Mouse (Mus musculus) testis, adult 2 months (tissue): ENCODE data around the gene Tas2r143. TPM values are rescaled to one million over a fixed set of nuclear protein-coding genes. Genes with fewer than 3 reads are reported as not detected.
A peak's percentile ranks its signal among the peaks of the same experiment; 100 is the strongest.

Experiments used
- H3K27ac ChIP-seq: fragments of 200-500 bp; 2 replicates; pipeline ENCODE4 v1.5.1; 2012; ENCODE audit warnings: low read depth, low read length; ENCODE audit not compliant: control insufficient read depth, insufficient read depth
- H3K27me3 ChIP-seq: fragments of 200-500 bp; 2 replicates; pipeline ENCODE4 v1.6.1; 2012; ENCODE audit warnings: mild to moderate bottlenecking, low read length, moderate library complexity; ENCODE audit not compliant: control insufficient read depth, insufficient read depth
- H3K36me3 ChIP-seq: fragments of 200-500 bp; 2 replicates; pipeline ENCODE4 v1.6.1; 2012; ENCODE audit warnings: mild to moderate bottlenecking, low read length; ENCODE audit not compliant: control insufficient read depth, insufficient read depth
- H3K4me1 ChIP-seq: fragments of 200-500 bp; 2 replicates; pipeline ENCODE4 v1.6.1; 2012; ENCODE audit warnings: low read length; ENCODE audit not compliant: control insufficient read depth, insufficient read depth
- H3K4me3 ChIP-seq: fragments of 200-500 bp; 2 replicates; pipeline ENCODE4 v1.5.1; 2012; ENCODE audit warnings: low read depth, mild to moderate bottlenecking, low read length, moderate library complexity, mixed read lengths; ENCODE audit not compliant: control insufficient read depth
- CTCF ChIP-seq: fragments of 200-500 bp; IDR thresholded peaks from 2 replicates; pipeline ENCODE4 v1.5.1; 2012; ENCODE audit warnings: low read depth, mild to moderate bottlenecking, inconsistent platforms, low read length, moderate library complexity; ENCODE audit not compliant: control insufficient read depth, insufficient read depth, insufficient replicate concordance
- POLR2A ChIP-seq: fragments of 200-500 bp; IDR thresholded peaks from 2 replicates; pipeline ENCODE4 v1.6.1; 2012; ENCODE audit warnings: low read depth, mild to moderate bottlenecking, inconsistent platforms, low read length, moderate library complexity; ENCODE audit not compliant: control insufficient read depth
- polyA plus RNA-seq: library from polyadenylated mRNA; depleted of rRNA; stranded (reverse); fragments of >200 nt; gene quantifications from 2 replicates; pipeline ENCODE4 v1.2.3, GENCODE M21; 2012

The Tas2r143 gene
- polyA plus RNA-seq, 1 experiment, result not detected

DNA sequence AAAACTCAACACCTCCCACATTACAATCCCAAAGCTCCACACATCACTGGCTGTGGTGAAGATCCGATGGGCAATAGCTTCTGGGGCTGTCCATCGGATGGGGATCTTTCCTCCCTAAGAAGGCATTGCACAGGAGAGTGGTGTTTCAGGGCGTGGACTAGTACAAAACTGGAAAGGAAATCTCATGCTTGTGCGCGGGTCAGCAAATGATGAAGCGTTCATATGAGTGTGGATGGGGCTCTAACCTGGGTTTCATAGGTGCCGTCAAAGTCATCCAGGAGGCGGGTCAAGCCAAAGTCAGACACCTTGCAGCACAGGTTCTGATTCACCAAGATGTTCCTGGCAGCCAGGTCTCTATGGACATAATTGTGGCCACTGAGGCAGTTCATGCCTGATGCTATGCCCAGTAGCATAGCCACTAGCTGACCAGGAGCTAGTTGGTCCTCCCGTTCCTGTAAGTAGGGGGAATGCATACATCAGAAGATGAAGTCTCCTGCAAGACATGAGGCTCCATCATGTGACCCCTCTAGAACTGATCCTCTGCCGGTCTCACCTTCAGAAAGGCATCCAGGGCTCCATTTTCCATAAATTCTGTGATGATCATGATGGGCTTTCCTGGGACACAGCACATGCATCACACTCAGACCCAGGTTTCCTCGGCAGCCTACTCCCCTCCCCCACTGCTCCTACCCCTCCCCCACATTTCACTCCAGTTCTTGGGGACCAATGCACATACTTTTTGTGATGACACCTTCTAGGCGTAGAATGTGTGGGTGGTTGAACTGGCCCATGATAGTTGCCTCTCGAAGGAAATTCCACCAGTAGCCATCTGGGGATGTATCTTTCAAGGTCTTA, 38.8 kb upstream of the Tas2r143 start:
- Histone ChIP-seq H3K27me3 (no peaks in the 10 kb centered on the region), H3K4me1 (peaks cover 8% of the 10 kb centered on the region), H3K4me3 (peak overlapping the region; percentile 56), H3K36me3 (no peaks in the 10 kb centered on the region), H3K27ac (no peak overlapping the region)
- TF ChIP-seq POLR2A, result no peak
- TF ChIP-seq CTCF, result no peak

- Histone ChIP-seq H3K27ac (peak overlapping the region; percentile 57; the same call in 1 of the 2 replicates), H3K4me3 (no peak overlapping the region), H3K27me3 (no peaks in the 10 kb centered on the region), H3K4me1 (peaks cover 8% of the 10 kb centered on the region), H3K36me3 (no peaks in the 10 kb centered on the region)
- TF ChIP-seq POLR2A (no peak), CTCF (no peak)
Observed at GRCm38 (mm10) chr6:42362074-42362473, 38.0 kb upstream of the Tas2r143 start.

GRCm38 (mm10) chr6:42362497-42362896, 37.5 kb upstream of the Tas2r143 start:
- Histone ChIP-seq H3K4me1 (peaks cover 8% of the 10 kb centered on the region), H3K27ac (peak overlapping the region; percentile 57), H3K36me3 (no peaks in the 10 kb centered on the region), H3K27me3 (no peaks in the 10 kb centered on the region), H3K4me3 (no peak overlapping the region)
- TF ChIP-seq POLR2A (no peak), CTCF (no peak)

GRCm38 (mm10) chr6:42362974-42363373, 37.1 kb upstream of the Tas2r143 start:
- Histone ChIP-seq H3K4me1 (peaks cover 8% of the 10 kb centered on the region), H3K4me3 (no peak overlapping the region), H3K36me3 (no peaks in the 10 kb centered on the region), H3K27me3 (no peaks in the 10 kb centered on the region), H3K27ac (peak overlapping the region; percentile 57)
- TF ChIP-seq CTCF, result no peak
- TF ChIP-seq POLR2A, result no peak

- Histone ChIP-seq H3K4me1 (peaks cover 8% of the 10 kb centered on the region), H3K27me3 (no peaks in the 10 kb centered on the region), H3K27ac (no peak overlapping the region), H3K4me3 (no peak overlapping the region), H3K36me3 (no peaks in the 10 kb centered on the region)
- TF ChIP-seq POLR2A (no peak), CTCF (no peak)
Observed at GRCm38 (mm10) chr6:42364066-42364465, 36.0 kb upstream of the Tas2r143 start.

GRCm38 (mm10) chr6:42364607-42365006, 35.4 kb upstream of the Tas2r143 start:
- Histone ChIP-seq H3K27ac (no peak overlapping the region), H3K36me3 (no peaks in the 10 kb centered on the region), H3K4me3 (no peak overlapping the region), H3K27me3 (no peaks in the 10 kb centered on the region), H3K4me1 (peaks cover 7% of the 10 kb centered on the region)
- TF ChIP-seq POLR2A (no peak), CTCF (no peak)

DNA sequence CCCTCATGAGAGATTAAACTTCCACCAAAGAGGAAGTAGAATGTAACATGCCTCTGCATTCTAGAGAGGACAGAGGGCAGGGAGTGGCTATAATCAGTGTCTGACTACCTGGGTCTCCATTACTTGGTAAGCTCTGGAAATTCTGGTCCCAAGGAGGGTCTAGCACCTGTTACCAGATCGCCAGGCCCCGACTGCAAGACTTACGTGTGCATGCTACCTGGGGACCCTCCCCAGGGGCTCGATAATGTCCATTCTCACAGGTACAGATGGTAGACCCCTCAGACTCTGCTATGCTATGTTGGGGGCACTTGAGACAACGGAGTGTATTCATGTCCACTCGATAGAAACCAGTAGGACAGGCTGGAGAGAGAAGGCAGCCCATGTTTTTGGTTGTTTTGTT, 34.8 kb upstream of the Tas2r143 start:
- Histone ChIP-seq H3K4me3 (no peak overlapping the region), H3K4me1 (peaks cover 6% of the 10 kb centered on the region), H3K27me3 (no peaks in the 10 kb centered on the region), H3K27ac (no peak overlapping the region), H3K36me3 (no peaks in the 10 kb centered on the region)
- TF ChIP-seq CTCF (no peak), POLR2A (no peak)
